Mouse (Mus musculus) hindbrain, embryonic 12.5 days (tissue): ENCODE data around the gene Wfdc16. TPM values are rescaled to one million over a fixed set of nuclear protein-coding genes. Genes with fewer than 3 reads are reported as not detected.

Source experiments
- ATAC-seq: fragments of 200-750 bp; cut with Nextera tagmentation; 2 replicates; pipeline ENCODE4 v1.8.0; 2017; ENCODE audit warnings: moderate TSS enrichment; ENCODE audit not compliant: low FRiP score
- H3K27ac ChIP-seq: fragments of 300-500 bp; sonication (generic); 2 replicates; pipeline ENCODE4 v1.5.1; 2016; ENCODE audit warnings: mild to moderate bottlenecking
- H3K27me3 ChIP-seq: fragments of 300-500 bp; sonication (generic); 2 replicates; pipeline ENCODE4 v1.6.1; 2016; ENCODE audit warnings: mild to moderate bottlenecking
- H3K36me3 ChIP-seq: fragments of 300-500 bp; sonication (generic); 2 replicates; pipeline ENCODE4 v1.6.1; 2016; ENCODE audit warnings: mild to moderate bottlenecking
- H3K4me1 ChIP-seq: fragments of 300-500 bp; sonication (generic); 2 replicates; pipeline ENCODE4 v1.6.1; 2016
- H3K4me2 ChIP-seq: fragments of 300-500 bp; sonication (generic); replicated peaks from 2 replicates; pipeline ENCODE4 v1.6.1; 2016; ENCODE audit warnings: mild to moderate bottlenecking
- H3K4me3 ChIP-seq: fragments of 300-500 bp; sonication (generic); 2 replicates; pipeline ENCODE4 v1.5.1; 2016; ENCODE audit warnings: mild to moderate bottlenecking
- H3K9ac ChIP-seq: fragments of 300-500 bp; sonication (generic); 2 replicates; pipeline ENCODE4 v1.6.1; 2016; ENCODE audit warnings: mild to moderate bottlenecking, moderate library complexity
- H3K9me3 ChIP-seq: fragments of 300-500 bp; sonication (generic); replicated peaks from 2 replicates; pipeline ENCODE4 v1.6.1; 2016; ENCODE audit warnings: mild to moderate bottlenecking
- WGBS: fragments of 180-500 bp; shearing (Covaris S2); methylation state at CpG from one replicate; pipeline ENCODE4 v1.1.7; 2016; 5-methylcytosine and 5-hydroxymethylcytosine counted together
- polyA plus RNA-seq: library from polyadenylated mRNA; unstranded; fragments of >200 nt; fragmentation: Nextera tagmentation; extraction: Ambion mirVana; gene quantifications from 2 replicates; pipeline ENCODE4 v1.2.1, GENCODE M21; 2016

The Wfdc16 gene
- not detected in 2 replicates for polyA plus RNA-seq

DNA sequence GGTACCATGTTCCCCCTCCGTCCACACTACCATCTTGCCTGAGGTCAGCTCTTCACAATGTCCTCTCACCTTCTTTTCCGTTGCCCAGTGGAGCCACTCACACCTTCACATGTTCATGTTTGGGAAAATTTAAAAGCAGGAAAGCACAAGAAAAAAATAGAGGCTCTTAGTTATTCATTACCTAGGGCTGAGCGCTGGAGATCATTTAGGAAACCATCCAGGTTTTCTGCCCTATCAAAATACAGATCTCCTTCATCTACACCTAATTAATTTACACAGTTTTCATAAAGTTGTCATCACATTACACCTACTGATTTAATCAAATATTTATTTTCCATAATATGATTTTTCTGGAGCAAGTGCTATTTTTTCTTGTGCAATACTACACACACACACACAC lies at the start of gene Wfdc16:
Wfdc16 (minus strand) TSS at position 101 of the 400 bp plus-strand sequence.
- ATAC-seq: no peak
- H3K9ac ChIP-seq: no peak within 1 kb of the TSS
- no peak within 1 kb of the TSS for H3K27ac ChIP-seq
- H3K36me3 ChIP-seq: no peaks in the 10 kb centered on the region
- H3K27me3 ChIP-seq: no peaks in the 10 kb centered on the region
- H3K4me2 ChIP-seq: no peak within 1 kb of the TSS
- H3K9me3 ChIP-seq: no peaks in the 10 kb centered on the region
- WGBS: 91% methylated on average over 3 of the region's 3 CpGs
- H3K4me1 ChIP-seq: no peaks in the 10 kb centered on the region
- no peak within 1 kb of the TSS for H3K4me3 ChIP-seq

DNA sequence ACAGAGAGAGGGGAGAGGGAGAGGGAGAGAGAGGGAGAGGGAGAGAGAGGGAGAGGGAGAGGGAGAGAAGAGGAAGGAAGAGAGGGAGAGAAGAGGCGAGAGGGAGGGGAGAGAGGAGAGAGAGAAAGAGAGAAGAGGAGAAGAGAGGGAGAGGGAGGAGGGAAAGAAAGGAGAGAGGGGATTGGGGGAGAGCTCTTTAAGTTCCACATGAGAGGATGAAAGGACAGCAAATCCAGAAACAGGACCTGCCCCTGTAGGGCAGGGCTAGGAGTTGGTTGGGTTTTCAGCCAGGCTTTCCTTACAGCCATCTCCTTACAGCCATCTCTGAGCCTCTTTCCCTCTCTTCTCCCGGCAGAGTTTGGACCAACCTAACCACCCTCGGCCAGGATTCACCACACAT lies 46.2 kb upstream of the Wfdc16 start, which contains the start of gene Wfdc13:
Wfdc13 (plus strand) TSS at position 301 of the 400 bp plus-strand sequence.
- Histone ChIP-seq H3K27me3 (no peaks in the 10 kb centered on the region), H3K4me2 (no peak within 1 kb of the TSS), H3K4me3 (no peak within 1 kb of the TSS), H3K9ac (no peak within 1 kb of the TSS), H3K36me3 (no peaks in the 10 kb centered on the region), H3K4me1 (no peaks in the 10 kb centered on the region), H3K27ac (no peak within 1 kb of the TSS), H3K9me3 (no peaks in the 10 kb centered on the region)
- 68% methylated on average over 3 of the region's 3 CpGs for WGBS
- ATAC-seq: no peak

DNA sequence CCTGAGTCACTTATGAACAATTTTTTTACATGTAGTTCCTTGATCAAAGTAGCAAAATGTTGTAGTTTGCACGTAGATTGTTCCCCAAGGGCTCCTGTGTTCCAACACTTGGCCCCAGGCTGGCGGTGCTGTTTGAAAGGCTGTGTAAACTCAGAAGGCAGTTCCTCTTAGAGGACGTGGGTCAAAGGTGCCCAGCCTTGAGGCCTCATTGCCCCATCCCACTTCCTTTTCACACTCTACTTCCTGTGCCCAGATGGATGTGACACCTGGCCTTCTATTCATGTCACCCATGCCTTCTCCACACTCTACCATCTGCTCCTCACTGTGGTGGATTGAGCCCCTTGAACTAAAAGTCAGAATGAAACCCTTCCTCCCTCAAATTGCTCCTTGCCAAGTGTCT lies 41.3 kb upstream of the Wfdc16 start:
- H3K27me3 ChIP-seq: no peaks in the 10 kb centered on the region
- no peak overlapping the region for H3K4me2 ChIP-seq
- no peak for ATAC-seq
- H3K4me1 ChIP-seq: 0 out of 2 replicates have a peak, but pooled peaks cover 6% of the 10 kb centered on the region
- 45% methylated on average over 3 of the region's 3 CpGs for WGBS
- no peak overlapping the region for H3K27ac ChIP-seq
- no peaks in the 10 kb centered on the region for H3K36me3 ChIP-seq
- H3K9ac ChIP-seq: no peak overlapping the region
- no peak overlapping the region for H3K4me3 ChIP-seq
- H3K9me3 ChIP-seq: 0 out of 2 replicates have a peak, but pooled peaks cover 3% of the 10 kb centered on the region

DNA sequence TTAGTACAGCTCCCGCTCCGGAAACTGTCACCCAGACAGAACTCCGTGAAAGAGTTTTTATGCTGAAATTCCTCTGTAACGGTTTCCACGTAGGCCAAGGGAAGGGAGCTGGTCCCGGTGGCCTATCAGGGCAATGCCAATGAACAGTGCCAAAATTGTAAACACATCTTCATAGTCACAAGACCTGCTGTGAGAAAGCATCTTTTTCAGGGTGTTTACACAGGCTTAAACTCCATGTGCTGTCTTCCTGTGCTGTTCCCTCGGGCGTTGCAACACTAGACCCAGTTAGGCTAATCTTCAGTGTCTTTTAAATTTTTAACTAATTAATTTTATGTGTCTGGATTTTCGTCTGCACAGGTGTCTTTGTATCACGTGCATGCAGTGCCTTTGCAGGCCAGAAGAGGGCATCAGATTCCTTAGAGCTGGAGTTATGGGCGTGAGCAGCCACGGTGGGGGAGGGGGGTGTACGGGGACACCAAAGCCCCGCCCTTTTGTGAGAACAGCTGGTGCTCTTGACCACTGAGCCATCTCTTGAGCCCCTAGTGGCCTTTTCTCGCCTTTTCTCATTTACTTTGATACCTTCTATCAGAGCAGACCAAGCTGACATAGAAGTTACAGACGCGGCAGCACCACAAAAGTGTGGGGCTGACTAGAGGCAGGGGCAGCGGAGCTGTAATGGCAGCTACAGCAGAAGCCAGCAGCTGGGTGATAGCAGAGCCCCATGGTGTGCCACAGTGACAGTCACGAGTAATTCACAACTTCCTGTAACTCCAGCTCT lies 40.4 kb upstream of the Wfdc16 start:
- ATAC-seq: peak; percentile 60; the same call in 1 of the 2 replicates
- no peaks in the 10 kb centered on the region for H3K36me3 ChIP-seq
- 0 out of 2 replicates have a peak, but pooled peaks cover 6% of the 10 kb centered on the region for H3K4me1 ChIP-seq
- H3K9me3 ChIP-seq: 0 out of 2 replicates have a peak, but pooled peaks cover 3% of the 10 kb centered on the region
- H3K27ac ChIP-seq: no peak overlapping the region
- 21% methylated on average over 19 of the region's 19 CpGs for WGBS
- peak overlapping the region; percentile 50 for H3K4me2 ChIP-seq
- peak overlapping the region; percentile 26 for H3K4me3 ChIP-seq
- no peak overlapping the region for H3K9ac ChIP-seq
- no peaks in the 10 kb centered on the region for H3K27me3 ChIP-seq

DNA sequence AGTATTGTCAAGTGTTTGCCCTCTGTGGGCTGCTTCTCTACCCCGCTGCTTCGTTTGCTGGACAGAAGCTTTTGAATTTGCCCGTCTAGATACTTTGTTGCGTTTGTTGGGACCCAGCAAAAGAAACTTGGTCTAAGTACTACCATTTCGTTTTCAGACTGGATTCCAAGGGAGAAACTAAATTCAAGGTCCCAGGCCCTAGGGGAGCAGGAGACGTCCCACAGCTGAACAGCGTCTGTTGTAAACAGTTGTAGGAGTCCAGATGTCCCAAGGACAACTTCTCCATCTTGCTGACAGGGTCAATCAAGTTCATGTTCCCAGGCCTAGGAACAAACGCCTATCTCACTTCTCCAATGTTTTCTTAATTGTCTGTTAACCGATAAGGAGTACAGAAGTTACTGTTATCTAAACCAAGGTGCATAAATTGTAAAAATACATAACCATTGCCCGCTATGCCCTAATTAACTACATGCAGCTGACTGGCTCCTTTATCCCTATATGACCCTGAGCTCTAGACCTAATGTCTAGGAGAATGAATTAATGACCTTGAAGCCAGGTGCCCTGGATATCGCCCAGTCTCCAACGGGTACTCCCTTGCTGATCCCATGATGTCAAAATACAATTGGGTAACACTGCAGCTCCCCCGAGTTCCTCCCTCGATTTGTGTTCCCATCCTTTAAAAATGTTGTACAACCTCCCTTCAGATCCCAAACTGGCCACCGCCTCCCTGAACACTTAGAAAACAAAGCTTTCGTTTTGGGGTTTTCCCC lies 38.5 kb upstream of the Wfdc16 start:
- Histone ChIP-seq H3K4me2 (no peak overlapping the region), H3K4me1 (0 out of 2 replicates have a peak, but pooled peaks cover 6% of the 10 kb centered on the region), H3K27ac (no peak overlapping the region), H3K9me3 (0 out of 2 replicates have a peak, but pooled peaks cover 3% of the 10 kb centered on the region), H3K36me3 (no peaks in the 10 kb centered on the region), H3K9ac (no peak overlapping the region), H3K27me3 (no peaks in the 10 kb centered on the region), H3K4me3 (no peak overlapping the region)
- 86% methylated on average over 16 of the region's 16 CpGs for WGBS
- ATAC-seq: no peak

DNA sequence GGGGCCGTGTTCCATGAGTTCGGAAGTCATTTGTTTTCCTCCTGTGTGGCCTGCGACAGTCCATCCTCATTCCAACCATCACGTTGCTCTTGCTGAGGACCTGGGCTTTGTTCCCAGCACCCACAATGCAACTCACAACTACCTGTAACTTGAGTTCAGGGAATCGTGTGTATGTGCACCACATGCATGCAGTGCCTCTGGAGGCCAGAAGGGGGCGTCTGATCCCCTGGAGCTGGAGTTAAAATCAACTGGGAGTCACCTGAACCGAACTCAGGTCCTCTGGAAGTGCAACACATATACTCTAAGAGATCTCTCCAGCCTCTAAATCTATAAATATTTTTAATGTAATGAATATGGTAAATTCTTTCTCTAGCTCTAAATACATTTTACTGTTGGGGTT lies 37.5 kb upstream of the Wfdc16 start:
- Histone ChIP-seq H3K9me3 (0 out of 2 replicates have a peak, but pooled peaks cover 3% of the 10 kb centered on the region), H3K27me3 (no peaks in the 10 kb centered on the region), H3K4me1 (0 out of 2 replicates have a peak, but pooled peaks cover 6% of the 10 kb centered on the region), H3K27ac (no peak overlapping the region), H3K9ac (no peak overlapping the region), H3K4me3 (no peak overlapping the region), H3K4me2 (no peak overlapping the region), H3K36me3 (no peaks in the 10 kb centered on the region)
- no peak for ATAC-seq
- WGBS: 76% methylated on average over 7 of the region's 7 CpGs

DNA sequence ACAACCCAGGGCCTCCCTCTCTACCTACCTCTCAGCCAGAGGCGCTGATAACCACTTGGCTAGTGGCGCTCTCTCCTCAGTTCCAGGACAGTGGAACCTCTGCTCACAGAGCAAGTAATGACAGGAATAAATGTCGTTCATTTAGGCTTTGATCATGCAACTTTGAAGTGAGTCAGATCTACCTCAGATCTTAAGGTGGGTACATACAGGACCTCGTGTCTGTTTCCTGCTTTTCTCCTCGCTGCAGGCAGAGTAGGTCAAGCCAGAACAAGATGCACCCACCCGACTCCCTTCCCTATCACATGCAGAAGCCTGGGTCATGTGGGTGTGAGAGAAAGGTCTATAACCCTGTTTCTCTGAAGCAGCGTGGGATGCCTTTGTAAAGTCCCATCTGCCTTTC lies 35.4 kb upstream of the Wfdc16 start, which contains the start of gene Wfdc11:
Wfdc11 (minus strand) TSS at position 101 of the 400 bp plus-strand sequence.
- H3K27ac ChIP-seq: no peak within 1 kb of the TSS
- 0 out of 2 replicates have a peak, but pooled peaks cover 6% of the 10 kb centered on the region for H3K4me1 ChIP-seq
- 0 out of 2 replicates have a peak, but pooled peaks cover 3% of the 10 kb centered on the region for H3K9me3 ChIP-seq
- H3K4me2 ChIP-seq: no peak within 1 kb of the TSS
- H3K27me3 ChIP-seq: no peaks in the 10 kb centered on the region
- no peak within 1 kb of the TSS for H3K9ac ChIP-seq
- 83% methylated on average over 7 of the region's 7 CpGs for WGBS
- ATAC-seq: no peak
- H3K36me3 ChIP-seq: no peaks in the 10 kb centered on the region
- H3K4me3 ChIP-seq: no peak within 1 kb of the TSS

DNA sequence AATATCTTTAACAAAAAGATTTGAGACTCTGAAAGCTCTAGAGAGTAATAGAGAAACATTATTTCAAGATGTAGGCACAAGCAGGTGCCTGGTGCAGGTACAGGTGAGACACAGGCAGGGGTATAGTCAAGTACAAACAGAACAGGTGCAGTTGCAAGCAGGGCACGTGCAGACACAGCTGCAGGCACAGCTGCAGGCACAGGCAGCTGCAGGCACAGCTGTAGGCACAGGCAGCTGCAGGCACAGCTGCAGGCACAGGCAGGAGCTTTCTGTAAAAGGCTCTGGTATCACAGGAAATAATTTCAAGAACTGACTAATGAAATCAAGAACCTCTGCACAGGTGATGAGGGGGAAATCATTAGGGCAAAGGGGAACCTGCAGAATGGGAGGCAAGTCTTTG lies 32.3 kb upstream of the Wfdc16 start:
- Histone ChIP-seq H3K27me3 (no peaks in the 10 kb centered on the region), H3K4me2 (no peak overlapping the region), H3K4me3 (no peak overlapping the region), H3K36me3 (no peaks in the 10 kb centered on the region), H3K9ac (no peak overlapping the region), H3K27ac (no peak overlapping the region), H3K9me3 (0 out of 2 replicates have a peak, but pooled peaks cover 2% of the 10 kb centered on the region), H3K4me1 (no peaks in the 10 kb centered on the region)
- ATAC-seq: no peak
- WGBS: 43% methylated on average over 1 of the region's 1 CpGs

DNA sequence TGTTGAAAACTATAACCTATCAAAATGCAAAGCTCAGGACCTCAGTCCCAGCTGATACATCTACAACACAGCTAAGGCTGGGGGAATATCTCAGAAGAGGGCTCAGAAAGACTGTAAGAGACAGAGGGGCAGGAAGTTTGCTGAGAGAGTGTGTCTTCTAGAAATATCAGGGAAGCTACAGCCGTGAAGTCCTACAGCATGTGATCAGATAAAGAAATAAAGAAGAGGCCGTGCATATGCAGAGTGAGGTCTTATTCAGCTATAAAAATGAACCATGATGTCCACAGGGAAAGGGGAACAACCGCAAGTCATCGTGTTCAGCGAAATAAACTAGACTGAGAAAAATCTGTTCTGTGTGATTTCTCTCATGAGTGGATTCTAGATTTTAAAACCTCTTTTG lies 31.7 kb upstream of the Wfdc16 start:
- 0 out of 2 replicates have a peak, but pooled peaks cover 2% of the 10 kb centered on the region for H3K9me3 ChIP-seq
- no peaks in the 10 kb centered on the region for H3K27me3 ChIP-seq
- H3K4me3 ChIP-seq: no peak overlapping the region
- H3K27ac ChIP-seq: no peak overlapping the region
- H3K9ac ChIP-seq: no peak overlapping the region
- no peak overlapping the region for H3K4me2 ChIP-seq
- no peak for ATAC-seq
- WGBS: 82% methylated on average over 5 of the region's 5 CpGs
- H3K36me3 ChIP-seq: no peaks in the 10 kb centered on the region
- no peaks in the 10 kb centered on the region for H3K4me1 ChIP-seq

DNA sequence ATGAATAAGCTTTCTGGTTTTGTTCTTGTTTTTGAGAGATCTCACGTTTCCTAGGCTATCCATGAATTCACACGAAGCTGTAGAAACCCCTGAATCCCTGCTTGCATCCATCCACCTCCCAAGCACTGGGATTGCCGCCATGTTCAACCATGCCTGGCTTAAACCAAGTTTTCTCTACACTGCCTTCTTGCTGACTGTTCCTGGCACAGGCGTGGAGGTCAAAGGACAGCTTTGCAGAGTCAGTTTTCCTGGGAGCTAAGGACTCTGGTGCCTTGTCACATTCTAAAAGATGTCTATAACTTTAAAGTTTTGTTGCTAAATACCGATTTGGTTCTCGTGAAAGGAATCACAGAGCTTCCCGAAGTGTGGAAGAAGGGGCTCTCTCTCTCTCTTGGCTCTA lies 26.3 kb upstream of the Wfdc16 start:
- Histone ChIP-seq H3K4me1 (no peaks in the 10 kb centered on the region), H3K9me3 (0 out of 2 replicates have a peak, but pooled peaks cover 2% of the 10 kb centered on the region), H3K27me3 (no peaks in the 10 kb centered on the region), H3K4me2 (no peak overlapping the region), H3K4me3 (no peak overlapping the region), H3K9ac (no peak overlapping the region), H3K27ac (no peak overlapping the region), H3K36me3 (no peaks in the 10 kb centered on the region)
- no peak for ATAC-seq
- 87% methylated on average over 7 of the region's 7 CpGs for WGBS

DNA sequence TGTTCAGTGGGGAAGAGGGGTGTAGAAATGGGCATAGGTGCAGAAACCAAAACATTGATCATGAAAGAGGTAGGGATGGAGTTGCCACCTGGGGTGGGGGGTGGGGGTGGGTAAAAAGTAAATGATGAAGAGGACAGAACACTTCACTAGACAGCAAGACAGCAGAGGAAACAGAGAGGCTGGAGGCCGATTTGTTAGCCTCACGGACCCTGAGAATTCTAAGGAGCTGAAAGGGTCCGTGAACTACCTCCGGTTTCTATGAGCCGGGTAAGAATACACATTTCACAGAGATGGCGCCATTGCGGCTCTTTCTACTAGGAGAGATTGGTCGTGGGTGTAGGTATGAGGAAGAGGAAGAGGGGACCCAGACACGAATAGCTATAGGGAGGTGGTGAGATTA lies 17.9 kb upstream of the Wfdc16 start, which contains the start of gene Wfdc9:
Wfdc9 (minus strand) TSS at position 101 of the 400 bp plus-strand sequence.
- ATAC-seq: no peak
- WGBS: 83% methylated on average over 9 of the region's 9 CpGs
- Histone ChIP-seq H3K4me2 (no peak within 1 kb of the TSS), H3K27me3 (no peaks in the 10 kb centered on the region), H3K27ac (no peak within 1 kb of the TSS), H3K9ac (no peak within 1 kb of the TSS), H3K4me1 (no peaks in the 10 kb centered on the region), H3K36me3 (no peaks in the 10 kb centered on the region), H3K4me3 (no peak within 1 kb of the TSS), H3K9me3 (no peaks in the 10 kb centered on the region)

DNA sequence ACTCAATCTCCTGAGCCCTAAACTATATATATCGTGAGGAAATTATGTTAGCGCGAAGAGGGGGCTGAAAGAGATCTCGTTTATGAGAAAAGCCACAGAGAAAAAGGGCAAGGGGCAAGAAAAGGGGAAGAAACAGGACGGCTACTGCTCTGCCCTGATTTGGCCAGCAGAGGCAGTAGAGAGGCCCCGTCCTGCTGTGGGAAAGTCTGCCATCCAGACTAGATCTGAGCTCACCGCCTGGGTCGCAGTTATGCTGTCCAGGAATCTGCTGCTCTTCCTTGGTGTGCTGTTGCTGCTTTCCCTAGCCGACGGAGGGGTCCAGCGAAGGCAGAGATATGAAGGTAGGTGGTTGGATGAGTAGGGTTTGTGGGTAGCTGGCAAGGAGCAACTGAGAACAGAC lies 17.3 kb upstream of the Wfdc16 start, which contains the start of gene Wfdc10:
Wfdc10 (plus strand) TSS at position 189 of the 400 bp plus-strand sequence.
- H3K9ac ChIP-seq: no peak within 1 kb of the TSS
- H3K9me3 ChIP-seq: no peaks in the 10 kb centered on the region
- no peak within 1 kb of the TSS for H3K27ac ChIP-seq
- H3K4me3 ChIP-seq: no peak within 1 kb of the TSS
- no peaks in the 10 kb centered on the region for H3K36me3 ChIP-seq
- H3K4me2 ChIP-seq: no peak within 1 kb of the TSS
- no peaks in the 10 kb centered on the region for H3K27me3 ChIP-seq
- WGBS: 18% methylated on average over 11 of the region's 11 CpGs
- no peak for ATAC-seq
- no peaks in the 10 kb centered on the region for H3K4me1 ChIP-seq
